Mouse (Mus musculus): ENCODE data around the gene Hrk. TPM values are rescaled to one million over a fixed set of nuclear protein-coding genes. Genes with fewer than 3 reads are reported as not detected.

Hrk gene
- polyA plus RNA-seq, 1 experiment from 2014 or later, result 0.03 TPM

- Histone ChIP-seq H3K36me3 (no peaks in the 10 kb centered on the region), H3K9ac (no peak overlapping the region), H3K4me1 (replicated peaks) (no peaks in the 10 kb centered on the region), H3K27me3 (no peaks in the 10 kb centered on the region), H3K4me3 (no peak overlapping the region), H3K4me2 (no peak overlapping the region), H3K9me3 (replicated peaks) (no peaks in the 10 kb centered on the region), H3K27ac (no peak overlapping the region)
- WGBS, result 89% methylated on average over 13 of the region's 13 CpGs
- ATAC-seq (replicated peaks; ENCODE audit: insufficient number of reproducible peaks, insufficient read depth, low FRiP score, low read depth), result no peak
Observed at GRCm38 (mm10) chr5:118230071-118230611, 65.7 kb downstream of the Hrk start.

DNA sequence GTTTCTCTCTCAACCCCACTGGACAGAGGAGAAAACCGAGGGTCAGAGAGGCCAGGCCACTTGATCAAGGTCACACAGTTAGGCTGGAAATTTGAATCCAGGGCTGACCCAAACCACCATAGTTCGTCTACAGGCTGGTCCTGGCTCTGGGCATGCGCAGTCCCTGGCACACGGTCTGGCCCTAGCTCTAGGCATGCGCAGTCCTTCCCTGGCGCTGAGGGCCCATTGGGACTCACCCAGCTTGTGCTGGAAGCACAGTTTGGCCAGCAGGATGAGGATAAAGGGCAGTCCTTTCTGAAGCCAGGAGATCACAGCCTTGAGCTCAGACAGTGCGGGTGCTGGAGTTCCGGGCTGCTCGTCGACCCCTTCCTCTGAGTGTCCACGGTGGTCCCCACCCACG, 72.4 kb downstream of the Hrk start:
- Histone ChIP-seq H3K27ac (no peak overlapping the region), H3K4me3 (no peak overlapping the region), H3K36me3 (no peaks in the 10 kb centered on the region), H3K9me3 (replicated peaks) (no peaks in the 10 kb centered on the region), H3K4me2 (no peak overlapping the region), H3K27me3 (no peaks in the 10 kb centered on the region), H3K4me1 (replicated peaks) (no peaks in the 10 kb centered on the region), H3K9ac (no peak overlapping the region)
- ATAC-seq (replicated peaks; ENCODE audit: insufficient number of reproducible peaks, insufficient read depth, low FRiP score, low read depth), result no peak
- WGBS, result 82% methylated on average over 12 of the region's 12 CpGs

Other genes starting within 250 kb of the Hrk start
- gene Fbxo21, start 187.9 kb upstream of the Hrk start, polyA plus RNA-seq (2015; fragmentation: Nextera tagmentation; extraction: Ambion mirVana), result 44.8 and 54.8 TPM in 2 replicates
- 10.1 and 11.0 TPM in 2 replicates for gene Tesc, start 136.9 kb upstream of the Hrk start, polyA plus RNA-seq (2015; fragmentation: Nextera tagmentation; extraction: Ambion mirVana)
- gene Fbxw8, start 9.2 kb upstream of the Hrk start, polyA plus RNA-seq (2015; fragmentation: Nextera tagmentation; extraction: Ambion mirVana), result 18.1 and 23.5 TPM in 2 replicates
- gene Rnft2, start 80.5 kb downstream of the Hrk start, polyA plus RNA-seq (2015; fragmentation: Nextera tagmentation; extraction: Ambion mirVana), result 0.97 and 1.6 TPM in 2 replicates
- 5.0 and 5.8 TPM in 2 replicates for gene 2410131K14Rik, start 80.6 kb downstream of the Hrk start, polyA plus RNA-seq (2015; fragmentation: Nextera tagmentation; extraction: Ambion mirVana)